Mouse (Mus musculus) forebrain, postnatal 0 days (tissue): ENCODE measurements at regions not wholly inside any gene's neighbourhood (a gene's known extent, or its start where the extent isn't known, plus 50 kb on each side); places are given as distances from the start of the nearest gene placed in this dataset.

ENCODE experiments used
- ATAC-seq: fragments of 200-750 bp; cut with Nextera tagmentation; 2 replicates; pipeline ENCODE4 v1.8.0; 2017; ENCODE audit warnings: mild to moderate bottlenecking, moderate library complexity
- DNase-seq: peaks from one replicate; pipeline ENCODE4 v3.0.0-alpha.2; 2015
- H3K27ac ChIP-seq: fragments of 300-500 bp; sonication (generic); 2 replicates; pipeline ENCODE4 v1.5.1; 2014; ENCODE audit warnings: low read depth, mild to moderate bottlenecking, antibody characterized with exemption, low read length, moderate library complexity, mixed read lengths
- H3K27me3 ChIP-seq: fragments of 300-500 bp; sonication (generic); 2 replicates; pipeline ENCODE4 v1.6.1; 2014; ENCODE audit warnings: mild to moderate bottlenecking, low read length, mixed read lengths; ENCODE audit not compliant: insufficient read depth
- H3K36me3 ChIP-seq: fragments of 300-500 bp; sonication (generic); 2 replicates; pipeline ENCODE4 v1.6.1; 2014; ENCODE audit warnings: mild to moderate bottlenecking, moderate library complexity; ENCODE audit not compliant: insufficient read depth
- H3K4me1 ChIP-seq: fragments of 300-500 bp; sonication (generic); 2 replicates; pipeline ENCODE4 v1.6.1; 2014; ENCODE audit warnings: antibody characterized with exemption; ENCODE audit not compliant: insufficient read depth
- H3K4me2 ChIP-seq: fragments of 300-500 bp; sonication (generic); 2 replicates; pipeline ENCODE4 v1.6.1; 2014; ENCODE audit warnings: low read depth, mild to moderate bottlenecking, moderate library complexity
- H3K4me3 ChIP-seq: fragments of 300-500 bp; sonication (generic); 2 replicates; pipeline ENCODE4 v1.5.1; 2014; ENCODE audit warnings: low read depth, low read length, mixed read lengths
- H3K9ac ChIP-seq: fragments of 300-500 bp; sonication (generic); 2 replicates; pipeline ENCODE4 v1.6.1; 2014; ENCODE audit warnings: mild to moderate bottlenecking
- H3K9me3 ChIP-seq: fragments of 300-500 bp; sonication (generic); 2 replicates; pipeline ENCODE4 v1.6.1; 2016; ENCODE audit warnings: low read length
- CTCF ChIP-seq: sonication (generic); IDR thresholded peaks from 2 replicates; pipeline ENCODE4 v1.5.1; 2016; ENCODE audit warnings: antibody characterized with exemption, control low read depth, low read depth
- WGBS: fragments of 180-500 bp; shearing (Covaris S2); extraction: QIAGEN DNeasy Blood & Tissue Kit; methylation state at CpG from one replicate; pipeline ENCODE4 v1.1.7; 2014; 5-methylcytosine and 5-hydroxymethylcytosine counted together

DNA sequence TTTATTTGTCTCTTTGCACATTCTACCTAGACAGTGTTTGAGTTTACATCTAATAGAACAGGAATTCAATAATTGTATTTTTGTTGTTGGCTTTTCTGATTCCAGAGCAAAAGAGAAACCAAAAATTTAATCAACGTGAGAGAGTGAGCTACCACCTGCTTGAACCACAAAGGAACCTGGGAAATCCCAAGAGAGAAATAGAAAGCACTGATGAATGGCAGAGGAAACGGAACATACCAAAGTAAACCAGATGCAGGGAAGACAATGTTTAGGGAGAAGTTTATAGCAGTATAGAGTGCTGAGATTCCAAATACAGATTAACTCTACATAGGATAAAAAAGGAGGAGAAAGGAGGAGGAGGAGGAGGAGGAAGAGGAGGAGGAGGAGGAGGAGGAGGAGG is 648.0 kb upstream of the Adgrl2 start:
- Histone ChIP-seq H3K4me1 (no peaks in the 10 kb centered on the region), H3K9me3 (no peaks in the 10 kb centered on the region), H3K27me3 (no peaks in the 10 kb centered on the region), H3K4me2 (no peak overlapping the region), H3K9ac (no peak overlapping the region), H3K4me3 (no peak overlapping the region), H3K36me3 (no peaks in the 10 kb centered on the region), H3K27ac (no peak overlapping the region)
- DNase-seq = no peak
- WGBS = 68% methylated on average over 2 of the region's 2 CpGs
- TF ChIP-seq CTCF = no peak
- ATAC-seq = no peak

DNA sequence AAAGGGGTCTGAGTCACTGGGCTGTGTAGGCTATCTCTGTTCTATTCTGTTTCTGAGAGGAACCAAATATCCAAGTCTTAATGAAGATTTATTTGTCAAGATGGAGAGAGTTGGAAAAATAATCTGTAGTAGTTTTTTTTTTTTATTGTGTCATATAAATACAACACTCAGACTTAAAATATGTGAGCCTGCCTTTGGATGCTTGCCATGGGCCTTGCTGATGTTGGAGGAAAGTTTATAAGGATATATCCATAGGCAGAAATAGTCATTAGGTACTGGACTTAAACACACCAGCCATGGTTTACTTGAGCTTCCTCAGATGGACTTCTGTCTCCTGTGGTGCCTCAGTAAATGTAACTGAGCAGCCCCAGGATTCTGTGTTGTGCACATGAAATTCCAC is 635.8 kb upstream of the Adgrl2 start:
- TF ChIP-seq CTCF = no peak
- DNase-seq (no peak), ATAC-seq (no peak)
- H3K4me2 ChIP-seq = no peak overlapping the region
- H3K9ac ChIP-seq = no peak overlapping the region
- H3K27ac ChIP-seq = no peak overlapping the region
- H3K4me1 ChIP-seq = no peaks in the 10 kb centered on the region
- H3K36me3 ChIP-seq = no peaks in the 10 kb centered on the region
- H3K9me3 ChIP-seq = no peaks in the 10 kb centered on the region
- no peaks in the 10 kb centered on the region; the same call in 1 of the 2 replicates for H3K27me3 ChIP-seq
- H3K4me3 ChIP-seq = no peak overlapping the region

DNA sequence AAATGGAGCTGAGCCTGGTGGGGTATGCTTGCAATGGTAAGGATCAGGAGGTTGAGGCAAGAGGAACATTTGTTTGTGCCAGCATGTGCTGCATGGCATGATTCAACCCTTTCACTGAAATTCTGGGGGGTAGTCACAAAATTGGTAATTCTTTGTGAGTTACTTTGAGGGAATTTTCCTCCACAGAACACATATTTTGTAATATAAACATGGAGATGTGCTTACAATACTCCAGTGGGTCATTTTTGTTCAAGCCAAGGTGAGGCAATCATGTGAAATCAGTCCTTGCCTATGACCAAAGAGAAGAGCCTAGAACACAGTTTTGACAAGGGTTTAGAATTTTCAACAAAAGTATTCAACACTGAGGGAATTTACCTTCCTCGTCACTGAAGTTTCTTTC is 635.1 kb upstream of the Adgrl2 start:
- H3K4me3 ChIP-seq = no peak overlapping the region
- H3K27me3 ChIP-seq = no peaks in the 10 kb centered on the region
- H3K36me3 ChIP-seq = no peaks in the 10 kb centered on the region
- no peak overlapping the region for H3K4me2 ChIP-seq
- H3K9me3 ChIP-seq = no peaks in the 10 kb centered on the region
- no peak for TF ChIP-seq CTCF
- no peak overlapping the region for H3K9ac ChIP-seq
- H3K4me1 ChIP-seq = no peaks in the 10 kb centered on the region
- DNase-seq = no peak
- WGBS = 87% methylated on average over 1 of the region's 1 CpGs
- no peak overlapping the region for H3K27ac ChIP-seq
- ATAC-seq = no peak

DNA sequence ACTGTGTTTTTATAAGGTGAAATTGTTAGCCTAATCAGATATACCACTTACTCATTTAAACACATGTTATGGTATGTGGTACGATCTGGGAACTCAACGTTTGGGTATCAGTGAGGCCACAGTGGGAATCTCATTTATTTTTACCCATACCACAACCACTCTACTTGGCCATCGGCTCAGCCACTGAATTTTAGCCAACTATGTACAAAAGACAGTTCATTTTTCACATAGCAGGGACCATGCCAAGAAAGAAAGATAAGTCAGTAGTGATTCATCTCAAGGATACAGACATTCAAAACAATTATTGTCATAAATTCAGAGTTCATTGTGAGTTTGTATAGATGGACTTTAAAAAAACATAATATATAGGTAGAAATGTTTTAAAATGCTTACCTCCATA is 634.7 kb upstream of the Adgrl2 start:
- Histone ChIP-seq H3K27ac (no peak overlapping the region), H3K4me3 (no peak overlapping the region), H3K9me3 (no peaks in the 10 kb centered on the region), H3K4me1 (no peaks in the 10 kb centered on the region), H3K36me3 (no peaks in the 10 kb centered on the region), H3K9ac (no peak overlapping the region), H3K27me3 (no peaks in the 10 kb centered on the region), H3K4me2 (no peak overlapping the region)
- DNase-seq = no peak
- TF ChIP-seq CTCF = no peak
- no peak for ATAC-seq
- WGBS = 81% methylated on average over 3 of the region's 3 CpGs

DNA sequence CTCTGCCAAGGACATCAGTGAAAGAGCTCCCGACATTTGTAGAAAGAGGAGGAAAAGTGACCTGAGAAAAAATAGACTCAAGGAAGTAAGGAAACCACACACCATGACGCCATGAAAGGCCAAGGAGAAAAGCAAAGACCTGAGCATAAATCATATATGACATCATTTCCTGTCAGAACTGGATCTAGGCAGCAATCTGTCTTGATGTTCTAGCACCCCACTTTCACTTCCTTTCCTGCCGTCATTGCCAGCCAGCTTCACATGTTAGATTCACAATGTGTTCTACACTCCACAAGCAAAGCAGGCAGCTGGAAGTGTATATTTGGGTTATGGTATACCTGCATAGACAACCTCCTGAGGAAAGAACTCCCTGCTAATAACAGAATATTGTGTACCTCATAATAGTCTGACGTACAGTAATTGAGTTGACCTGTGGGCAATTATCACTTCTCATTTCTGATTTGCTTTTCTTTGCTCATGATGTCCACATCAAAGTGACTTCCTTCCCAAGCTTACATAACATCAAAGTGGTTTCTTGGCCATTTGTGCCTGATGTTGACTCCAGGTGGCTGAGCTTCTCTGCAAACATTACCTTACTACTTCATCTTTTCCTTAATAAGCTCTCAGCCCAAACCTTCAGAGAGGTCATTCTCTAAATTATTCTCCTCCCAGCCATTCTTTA is 633.6 kb upstream of the Adgrl2 start:
- ATAC-seq (no peak), DNase-seq (no peak)
- no peaks in the 10 kb centered on the region for H3K9me3 ChIP-seq
- H3K36me3 ChIP-seq = no peaks in the 10 kb centered on the region
- no peaks in the 10 kb centered on the region for H3K4me1 ChIP-seq
- H3K4me2 ChIP-seq = no peak overlapping the region
- H3K27ac ChIP-seq = no peak overlapping the region
- no peak overlapping the region for H3K9ac ChIP-seq
- H3K4me3 ChIP-seq = no peak overlapping the region
- WGBS = 85% methylated on average over 4 of the region's 4 CpGs
- TF ChIP-seq CTCF = no peak
- no peaks in the 10 kb centered on the region for H3K27me3 ChIP-seq

DNA sequence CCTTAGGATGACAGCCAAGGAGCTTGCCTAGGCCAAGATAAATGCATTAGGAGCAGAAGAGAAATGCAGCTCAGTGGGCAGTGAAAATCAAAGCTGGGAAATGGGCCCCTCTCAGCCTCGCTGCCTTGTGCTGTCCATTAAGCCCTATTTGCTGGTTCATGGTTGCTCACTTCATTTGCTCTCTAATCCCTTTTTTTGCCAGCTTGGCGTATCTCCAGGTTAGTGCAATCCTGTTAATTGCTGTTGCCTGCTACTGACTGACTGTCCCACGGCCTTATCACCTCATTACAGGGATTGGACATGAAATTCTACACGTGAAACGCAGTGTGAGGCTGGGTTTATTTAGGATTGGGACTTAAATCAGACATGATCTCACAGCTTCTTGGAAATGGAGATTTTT is 613.5 kb upstream of the Adgrl2 start:
- ATAC-seq = no peak
- 23% methylated on average over 5 of the region's 5 CpGs for WGBS
- no peak for DNase-seq

DNA sequence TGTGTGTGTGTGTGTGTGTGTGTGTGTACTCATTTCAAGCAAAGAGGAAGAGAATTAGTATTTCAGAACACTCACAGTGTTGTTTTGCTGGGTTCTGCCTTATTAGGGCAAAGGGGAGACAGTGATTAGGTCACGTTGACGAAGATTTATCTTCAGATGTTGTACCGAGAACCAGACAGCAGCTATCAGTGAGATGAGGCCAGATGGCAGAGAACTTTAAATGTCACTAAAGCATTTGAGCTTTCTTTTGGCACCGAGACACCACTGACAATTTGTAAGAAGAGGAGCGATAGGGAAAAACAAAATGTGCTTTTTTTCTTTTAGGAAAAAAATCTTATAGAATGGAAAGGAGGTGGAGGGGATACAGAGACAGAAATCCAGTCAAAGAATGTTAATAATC is 610.9 kb upstream of the Adgrl2 start:
- H3K27ac ChIP-seq = no peak overlapping the region
- 47% methylated on average over 5 of the region's 5 CpGs for WGBS

More for the DNA sequence above, 613.5 kb upstream of the Adgrl2 start:
- no peak overlapping the region for H3K4me3 ChIP-seq
- H3K27ac ChIP-seq = no peak overlapping the region
- H3K36me3 ChIP-seq = no peaks in the 10 kb centered on the region
- no peaks in the 10 kb centered on the region for H3K4me1 ChIP-seq
- H3K4me2 ChIP-seq = no peak overlapping the region
- H3K27me3 ChIP-seq = no peaks in the 10 kb centered on the region
- H3K9ac ChIP-seq = no peak overlapping the region
- H3K9me3 ChIP-seq = no peaks in the 10 kb centered on the region
- no peak for TF ChIP-seq CTCF

DNA sequence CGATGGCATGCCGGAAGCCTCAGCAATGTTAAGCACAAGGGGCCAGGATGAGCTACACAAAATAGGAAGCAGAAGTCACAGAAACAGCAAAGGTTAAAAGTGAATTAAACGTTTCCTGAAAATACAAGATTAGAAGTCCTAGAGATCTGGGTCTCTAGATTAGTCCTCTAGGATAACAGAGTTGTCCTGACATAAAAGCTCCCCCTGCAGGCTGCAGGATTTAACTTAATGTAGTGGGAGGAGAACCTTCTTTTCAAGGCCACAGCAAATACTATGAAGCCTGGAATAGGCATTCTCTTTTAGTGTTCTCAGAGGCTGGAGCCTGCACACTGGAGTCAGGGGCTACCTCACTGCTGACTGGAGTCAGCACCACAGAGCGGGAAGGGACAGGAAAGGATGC is 604.1 kb upstream of the Adgrl2 start:
- DNase-seq (no peak), ATAC-seq (no peak)
- no peak for TF ChIP-seq CTCF
- H3K27ac ChIP-seq = no peak overlapping the region
- H3K9me3 ChIP-seq = no peaks in the 10 kb centered on the region
- 73% methylated on average over 4 of the region's 4 CpGs for WGBS
- H3K4me3 ChIP-seq = no peak overlapping the region
- no peaks in the 10 kb centered on the region for H3K36me3 ChIP-seq
- H3K4me2 ChIP-seq = no peak overlapping the region
- H3K27me3 ChIP-seq = no peaks in the 10 kb centered on the region
- H3K9ac ChIP-seq = no peak overlapping the region
- H3K4me1 ChIP-seq = no peaks in the 10 kb centered on the region

More for the DNA sequence above, 610.9 kb upstream of the Adgrl2 start:
- Histone ChIP-seq H3K27me3 (no peaks in the 10 kb centered on the region), H3K9me3 (no peaks in the 10 kb centered on the region), H3K4me1 (no peaks in the 10 kb centered on the region), H3K4me3 (no peak overlapping the region), H3K4me2 (no peak overlapping the region), H3K9ac (no peak overlapping the region), H3K36me3 (no peaks in the 10 kb centered on the region)
- DNase-seq (peak; percentile 39), ATAC-seq (no peak)
- no peak for TF ChIP-seq CTCF
